Mouse (Mus musculus): ENCODE results near the gene Cib2. TPM values are rescaled to one million over a fixed set of nuclear protein-coding genes. Genes with fewer than 3 reads are reported as not detected.

Gene Cib2
- polyA plus RNA-seq, 2 experiments: 14.3 to 26.5 TPM

GRCm38 (mm10) chr9:54558731-54559130 is 1.3 kb downstream of the Cib2 start:
- Histone ChIP-seq H3K36me3 (ENCODE audit: control insufficient read depth, insufficient read depth, low read length) (no peaks in the 10 kb centered on the region), H3K4me1 (ENCODE audit: control insufficient read depth, insufficient read depth, low read length) (no peaks in the 10 kb centered on the region; the same call in 1 of the 2 replicates), H3K9ac (ENCODE audit: low read depth, low read length, severe bottlenecking) (no peak overlapping the region), H3K4me3 (replicated peaks; ENCODE audit: low read length) (no peak overlapping the region), H3K27me3 (ENCODE audit: control insufficient read depth, insufficient read depth, low read length) (no peaks in the 10 kb centered on the region), H3K9me3 (ENCODE audit: control insufficient read depth, low read length) (no peaks in the 10 kb centered on the region), H3K27ac (replicated peaks; ENCODE audit: low read depth, low read length) (no peak overlapping the region), H3K4me2 (replicated peaks; ENCODE audit: low read depth, low read length, severe bottlenecking) (no peak overlapping the region)
- ATAC-seq (ENCODE audit: low FRiP score, low read depth) (no peak), DNase-seq (ENCODE audit: low spot score) (no peak)
- TF ChIP-seq POLR2A (IDR thresholded peaks at IDR 0.05; ENCODE audit: borderline replicate concordance, extremely low read depth, insufficient read depth, insufficient read length): no peak
- WGBS: 63% methylated on average over 8 of the region's 8 CpGs

- Histone ChIP-seq H3K9ac (ENCODE audit: low read depth, low read length, severe bottlenecking) (no peak overlapping the region), H3K4me3 (replicated peaks; ENCODE audit: low read length) (no peak overlapping the region), H3K27ac (replicated peaks; ENCODE audit: low read depth, low read length) (no peak overlapping the region), H3K27me3 (ENCODE audit: control insufficient read depth, insufficient read depth, low read length) (no peaks in the 10 kb centered on the region), H3K4me2 (replicated peaks; ENCODE audit: low read depth, low read length, severe bottlenecking) (no peak overlapping the region), H3K9me3 (ENCODE audit: control insufficient read depth, low read length) (no peaks in the 10 kb centered on the region), H3K4me1 (ENCODE audit: control insufficient read depth, insufficient read depth, low read length) (no peaks in the 10 kb centered on the region; the same call in 1 of the 2 replicates), H3K36me3 (ENCODE audit: control insufficient read depth, insufficient read depth, low read length) (no peaks in the 10 kb centered on the region)
- no peak for TF ChIP-seq POLR2A (IDR thresholded peaks at IDR 0.05; ENCODE audit: borderline replicate concordance, extremely low read depth, insufficient read depth, insufficient read length)
- ATAC-seq (ENCODE audit: low FRiP score, low read depth) (no peak), DNase-seq (ENCODE audit: low spot score) (no peak)
- 82% methylated on average over 2 of the region's 2 CpGs for WGBS
Observed at GRCm38 (mm10) chr9:54555044-54555443, 5.0 kb downstream of the Cib2 start.

- Histone ChIP-seq H3K36me3 (ENCODE audit: control insufficient read depth, insufficient read depth, low read length) (no peaks in the 10 kb centered on the region), H3K9ac (ENCODE audit: low read depth, low read length, severe bottlenecking) (no peak overlapping the region), H3K27me3 (ENCODE audit: control insufficient read depth, insufficient read depth, low read length) (no peaks in the 10 kb centered on the region), H3K4me2 (replicated peaks; ENCODE audit: low read depth, low read length, severe bottlenecking) (no peak overlapping the region), H3K4me1 (ENCODE audit: control insufficient read depth, insufficient read depth, low read length) (no peaks in the 10 kb centered on the region), H3K9me3 (ENCODE audit: control insufficient read depth, low read length) (no peaks in the 10 kb centered on the region), H3K4me3 (replicated peaks; ENCODE audit: low read length) (no peak overlapping the region), H3K27ac (replicated peaks; ENCODE audit: low read depth, low read length) (no peak overlapping the region)
- ATAC-seq (ENCODE audit: low FRiP score, low read depth): no peak
- no peak for DNase-seq (ENCODE audit: low spot score)
- WGBS: 23% methylated on average over 5 of the region's 5 CpGs
- TF ChIP-seq POLR2A (IDR thresholded peaks at IDR 0.05; ENCODE audit: borderline replicate concordance, extremely low read depth, insufficient read depth, insufficient read length): no peak
Observed at GRCm38 (mm10) chr9:54552409-54552808, 7.6 kb downstream of the Cib2 start.

GRCm38 (mm10) chr9:54549433-54549832 is 10.6 kb downstream of the Cib2 start:
- Histone ChIP-seq H3K9ac (ENCODE audit: low read depth, low read length, severe bottlenecking) (no peak overlapping the region), H3K9me3 (ENCODE audit: control insufficient read depth, low read length) (no peaks in the 10 kb centered on the region), H3K4me3 (replicated peaks; ENCODE audit: low read length) (no peak overlapping the region), H3K36me3 (ENCODE audit: control insufficient read depth, insufficient read depth, low read length) (0 out of 2 replicates have a peak, but pooled peaks cover 4% of the 10 kb centered on the region), H3K27me3 (ENCODE audit: control insufficient read depth, insufficient read depth, low read length) (no peaks in the 10 kb centered on the region), H3K4me1 (ENCODE audit: control insufficient read depth, insufficient read depth, low read length) (no peaks in the 10 kb centered on the region), H3K4me2 (replicated peaks; ENCODE audit: low read depth, low read length, severe bottlenecking) (no peak overlapping the region), H3K27ac (replicated peaks; ENCODE audit: low read depth, low read length) (no peak overlapping the region)
- no peak for ATAC-seq (ENCODE audit: low FRiP score, low read depth)
- no peak for DNase-seq (ENCODE audit: low spot score)
- WGBS: 87% methylated on average over 6 of the region's 6 CpGs
- TF ChIP-seq POLR2A (IDR thresholded peaks at IDR 0.05; ENCODE audit: borderline replicate concordance, extremely low read depth, insufficient read depth, insufficient read length): no peak

GRCm38 (mm10) chr9:54547536-54547935 is 12.5 kb downstream of the Cib2 start:
- H3K9me3 ChIP-seq (ENCODE audit: control insufficient read depth, low read length): no peaks in the 10 kb centered on the region
- H3K36me3 ChIP-seq (ENCODE audit: control insufficient read depth, insufficient read depth, low read length): 0 out of 2 replicates have a peak, but pooled peaks cover 4% of the 10 kb centered on the region
- 21% methylated on average over 5 of the region's 5 CpGs for WGBS
- ATAC-seq (ENCODE audit: low FRiP score, low read depth) (no peak), DNase-seq (ENCODE audit: low spot score) (no peak)
- no peak overlapping the region for H3K27ac ChIP-seq (replicated peaks; ENCODE audit: low read depth, low read length)
- H3K4me2 ChIP-seq (replicated peaks; ENCODE audit: low read depth, low read length, severe bottlenecking): no peak overlapping the region
- no peaks in the 10 kb centered on the region for H3K27me3 ChIP-seq (ENCODE audit: control insufficient read depth, insufficient read depth, low read length)
- H3K9ac ChIP-seq (ENCODE audit: low read depth, low read length, severe bottlenecking): no peak overlapping the region
- no peak for TF ChIP-seq POLR2A (IDR thresholded peaks at IDR 0.05; ENCODE audit: borderline replicate concordance, extremely low read depth, insufficient read depth, insufficient read length)
- H3K4me3 ChIP-seq (replicated peaks; ENCODE audit: low read length): no peak overlapping the region
- H3K4me1 ChIP-seq (ENCODE audit: control insufficient read depth, insufficient read depth, low read length): no peaks in the 10 kb centered on the region

- WGBS: 96% methylated on average over 4 of the region's 4 CpGs
- DNase-seq (ENCODE audit: low spot score): no peak
Observed at GRCm38 (mm10) chr9:54544954-54545315, 15.1 kb downstream of the Cib2 start.

More at GRCm38 (mm10) chr9:54544954-54545315, 15.1 kb downstream of the Cib2 start:
- no peak overlapping the region for H3K27ac ChIP-seq (replicated peaks; ENCODE audit: low read depth, low read length)
- H3K4me1 ChIP-seq (ENCODE audit: control insufficient read depth, insufficient read depth, low read length): no peaks in the 10 kb centered on the region
- no peak overlapping the region for H3K4me2 ChIP-seq (replicated peaks; ENCODE audit: low read depth, low read length, severe bottlenecking)
- 0 out of 2 replicates have a peak, but pooled peaks cover 4% of the 10 kb centered on the region for H3K36me3 ChIP-seq (ENCODE audit: control insufficient read depth, insufficient read depth, low read length)
- no peak overlapping the region for H3K4me3 ChIP-seq (replicated peaks; ENCODE audit: low read length)
- ATAC-seq (ENCODE audit: low FRiP score, low read depth): no peak
- no peak overlapping the region for H3K9ac ChIP-seq (ENCODE audit: low read depth, low read length, severe bottlenecking)
- H3K27me3 ChIP-seq (ENCODE audit: control insufficient read depth, insufficient read depth, low read length): no peaks in the 10 kb centered on the region
- H3K9me3 ChIP-seq (ENCODE audit: control insufficient read depth, low read length): no peaks in the 10 kb centered on the region
- no peak for TF ChIP-seq POLR2A (IDR thresholded peaks at IDR 0.05; ENCODE audit: borderline replicate concordance, extremely low read depth, insufficient read depth, insufficient read length)

All from limb, embryonic 14.5 days (tissue).